Mouse (Mus musculus) T-cell, adult 66 days (primary cell): Measurements from ENCODE around the gene Mafk. TPM values are rescaled to one million over a fixed set of nuclear protein-coding genes. Genes with fewer than 3 reads are reported as not detected.

Experiments used
- total RNA-seq, 2 experiments: library from RNA; stranded (reverse); gene quantifications; 3 replicates in 1 of 2; 4 replicates in 1 of 2; pipeline ENCODE4 v1.2.4; 2023

The Mafk gene
- total RNA-seq = 100 to 1,000 TPM; 178 to 191 TPM

GRCm38 (mm10) chr5:139791227-139792158 lies at the start of gene Mafk:
Gene Mafk (plus strand): TSS chr5:139791513.

GRCm38 (mm10) chr5:139775216-139775926 lies 15.9 kb upstream of the Mafk start, which contains the start of gene Ints1:
Gene Ints1 (minus strand): TSS chr5:139775674.

GRCm38 (mm10) chr5:139819538-139820181 lies 28.3 kb downstream of the Mafk start, which contains the start of gene Tmem184a:
Gene Tmem184a (minus strand): TSS chr5:139819917.

GRCm38 (mm10) chr5:139826357-139827055 lies 35.2 kb downstream of the Mafk start, which contains the start of the genes Gm26938 and Psmg3:
Gene Gm26938 (minus strand): TSS chr5:139826407.
Gene Psmg3 (minus strand): TSS chr5:139826885.

Other genes starting within 250 kb of the Mafk start
- gene Uncx, start 248.0 kb upstream of the Mafk start, total RNA-seq = not detected
- gene Micall2, start 55.2 kb upstream of the Mafk start, total RNA-seq = under 1 TPM; 0.38 to 0.41 TPM
- 100 to 1,000 TPM; 114 to 117 TPM for gene Ints1, start 15.8 kb upstream of the Mafk start, total RNA-seq
- gene Tmem184a, start 28.4 kb downstream of the Mafk start, total RNA-seq = under 1 TPM in 1 of 2 experiments, not detected in 1; 0.20 TPM
- gene Gm26938, start 34.9 kb downstream of the Mafk start, total RNA-seq = not detected
- gene Psmg3, start 35.4 kb downstream of the Mafk start, total RNA-seq = 10 to 100 TPM; 13.5 to 16.2 TPM
- not detected for gene Elfn1, start 116.4 kb downstream of the Mafk start, total RNA-seq